Mouse (Mus musculus): ENCODE measurements around the gene Gprc5a.

The Gprc5a gene

DNA sequence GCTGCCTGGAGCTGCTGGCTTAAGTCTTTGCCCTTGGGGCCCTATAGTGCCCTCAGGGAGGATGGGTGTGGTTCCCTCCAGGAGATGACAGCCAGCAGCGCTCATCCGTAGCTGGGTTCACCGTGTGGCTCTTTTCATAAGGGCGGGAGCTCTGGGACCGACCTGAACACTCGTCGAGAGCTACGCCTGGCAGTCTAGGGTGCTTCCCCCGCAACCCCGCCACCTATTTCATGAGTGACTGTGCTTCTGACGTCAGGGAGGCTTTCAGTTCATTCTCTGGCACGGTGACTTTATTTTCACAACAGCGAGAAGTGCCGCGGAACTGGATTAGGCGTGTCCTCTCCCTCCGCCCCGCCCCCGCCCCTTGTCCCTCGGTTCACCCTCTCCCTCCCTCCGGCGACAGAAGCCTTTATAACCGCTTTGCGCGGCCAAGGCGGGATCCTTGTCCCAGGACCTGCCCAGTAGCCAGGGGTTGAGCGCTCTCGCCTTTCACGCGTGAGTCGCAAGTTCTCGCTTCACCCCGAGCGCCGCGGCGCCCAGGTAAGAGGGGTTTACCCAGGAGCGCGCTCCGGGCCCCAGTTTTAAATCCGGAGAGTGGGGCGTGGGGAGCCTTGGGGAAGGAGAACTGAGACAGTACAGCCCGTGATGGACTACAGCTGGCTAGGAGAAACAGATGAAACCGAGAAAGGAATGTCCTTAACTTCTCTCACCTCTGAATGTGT, at the start of gene Gprc5a:
Gene Gprc5a, plus strand, starts transcription at position 416 of the 722 bp plus-strand sequence.
- peak in 1 of 2 experiments; percentile 41 for DNase-seq (ENCODE audit: low spot score in 2 of 2)

DNA sequence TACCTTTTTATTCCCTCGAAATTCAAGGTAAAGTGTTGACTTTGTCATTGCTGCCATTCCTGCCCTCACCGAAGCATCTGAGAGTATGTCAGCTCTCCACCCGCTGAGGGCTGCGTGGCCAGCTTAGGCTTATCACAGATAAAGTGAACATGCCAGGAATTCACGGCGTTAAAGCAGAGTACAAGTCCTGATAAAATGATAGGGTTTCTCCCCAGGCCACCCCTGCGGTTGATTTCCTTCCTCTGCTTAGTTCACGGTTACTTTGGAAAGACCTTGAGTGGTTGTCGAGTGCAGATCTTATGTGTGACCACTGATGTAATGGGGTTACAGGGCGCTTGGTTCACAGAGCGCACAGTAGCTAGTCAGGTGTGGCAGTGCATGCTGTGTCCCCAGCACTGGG, 48.2 kb upstream of the Gprc5a start:
- DNase-seq (ENCODE audit: low spot score in 2 of 2), result no peak

DNA sequence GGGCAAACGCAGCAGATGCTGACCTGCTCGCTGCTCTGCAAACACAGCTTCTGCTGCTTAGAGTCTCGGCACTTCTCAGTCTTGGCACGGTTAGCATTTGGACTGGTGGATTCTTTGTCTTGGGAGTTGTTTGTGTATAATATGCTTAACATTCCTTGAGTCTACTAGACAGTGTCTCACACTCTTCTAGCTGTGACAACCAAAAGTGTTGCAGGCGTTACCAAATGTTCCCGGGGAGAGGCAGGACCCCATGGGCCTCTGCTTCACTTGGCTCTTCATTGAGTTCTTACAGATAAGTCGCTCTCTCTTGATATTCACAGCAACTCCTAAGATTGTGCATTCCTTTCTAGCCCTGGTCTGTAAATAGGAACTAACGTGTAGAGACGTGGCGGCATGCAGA, 45.9 kb upstream of the Gprc5a start:
- no peak for DNase-seq (ENCODE audit: low spot score in 2 of 2)

DNA sequence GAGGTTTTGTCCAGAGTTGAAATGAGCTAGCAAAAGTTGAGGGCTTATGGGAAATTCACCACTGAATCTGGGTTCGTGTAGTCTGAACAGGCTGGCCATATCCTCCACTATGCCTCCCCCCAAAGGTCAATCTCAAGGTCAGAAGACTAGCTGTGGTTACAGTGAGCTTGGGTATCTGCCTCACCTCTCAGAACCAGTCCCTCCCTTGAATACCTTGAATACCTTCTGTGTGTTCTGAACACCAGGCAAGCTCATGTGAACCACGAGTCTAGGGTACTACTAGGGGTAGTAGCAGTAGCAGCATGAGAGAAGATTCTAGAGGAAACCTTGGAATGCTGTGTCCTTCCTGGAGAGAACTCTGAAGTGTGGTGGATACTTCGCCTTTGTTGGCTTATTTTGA, 43.8 kb upstream of the Gprc5a start:
- no peak for DNase-seq (ENCODE audit: low spot score in 2 of 2)

DNA sequence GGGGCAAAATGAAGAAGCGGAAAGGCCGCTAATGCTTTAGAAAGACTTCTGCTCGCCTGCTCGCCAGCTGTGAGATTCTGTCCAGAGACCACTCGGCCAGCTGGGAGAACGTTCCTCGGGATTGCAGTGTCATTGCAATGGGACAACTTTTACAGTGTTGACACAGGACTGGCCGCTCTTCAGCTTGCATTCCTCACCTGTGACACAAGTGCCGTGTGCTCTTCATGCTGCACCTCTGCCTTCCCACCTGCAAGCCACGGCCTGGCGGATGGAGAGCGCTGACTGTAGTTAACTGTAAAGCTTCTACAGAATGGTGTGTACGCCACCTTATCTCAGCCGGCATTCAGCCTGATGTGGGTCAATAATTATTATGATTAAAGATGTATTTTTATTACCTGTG, 42.1 kb upstream of the Gprc5a start:
- no peak for DNase-seq (ENCODE audit: low spot score in 2 of 2)

DNA sequence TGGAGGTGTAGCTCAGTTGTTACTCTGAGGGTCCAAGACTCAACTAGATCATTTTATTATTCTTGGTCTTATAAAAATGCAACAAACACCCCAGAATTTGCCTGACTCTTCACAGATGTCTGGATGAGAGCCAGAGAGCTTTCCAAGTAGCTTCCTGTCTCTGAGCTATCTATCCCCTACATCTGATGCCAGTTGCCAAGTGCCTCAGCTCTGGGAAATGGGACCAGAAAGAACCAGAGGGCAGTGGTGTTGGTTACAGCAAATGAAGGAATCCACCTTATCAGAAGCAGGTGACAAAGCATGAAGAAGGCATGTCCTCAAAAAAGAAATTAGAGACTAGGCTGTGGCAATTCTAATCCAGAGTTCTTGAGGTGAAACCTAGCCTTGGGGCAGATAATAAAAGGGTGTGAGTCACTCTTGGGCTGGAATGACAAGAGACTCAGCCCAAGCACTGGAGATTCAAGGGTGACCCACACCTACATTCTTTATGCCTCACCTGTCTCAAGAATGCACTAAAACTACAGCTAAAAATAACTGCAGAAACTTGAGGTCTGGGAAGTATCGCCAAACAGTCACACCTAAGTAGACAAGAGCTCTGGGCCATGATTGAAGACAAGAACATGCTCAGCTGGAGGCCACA, 40.5 kb upstream of the Gprc5a start:
- no peak for DNase-seq (ENCODE audit: low spot score in 2 of 2)

DNA sequence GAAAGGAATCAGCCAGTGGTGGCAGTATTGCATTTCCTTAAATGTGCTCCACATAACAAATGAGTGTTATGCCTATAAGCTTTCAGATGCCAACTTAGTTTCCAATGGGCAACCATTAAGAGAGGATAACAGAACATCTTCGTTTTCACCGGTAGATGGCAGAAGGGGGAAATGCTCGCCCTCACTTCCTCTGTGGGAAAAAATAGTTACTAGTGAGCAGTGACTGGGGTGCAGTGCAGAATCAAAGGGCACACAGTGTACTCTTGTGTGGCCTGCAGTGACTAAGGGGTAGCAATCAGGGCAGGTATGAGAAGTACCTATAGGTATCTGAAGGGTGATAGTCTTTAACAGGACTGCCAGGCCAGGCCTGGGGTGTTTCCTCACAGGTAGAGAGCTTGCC, 39.2 kb upstream of the Gprc5a start:
- DNase-seq (ENCODE audit: low spot score in 2 of 2), result peak in 1 of 2 experiments; percentile 22

DNA sequence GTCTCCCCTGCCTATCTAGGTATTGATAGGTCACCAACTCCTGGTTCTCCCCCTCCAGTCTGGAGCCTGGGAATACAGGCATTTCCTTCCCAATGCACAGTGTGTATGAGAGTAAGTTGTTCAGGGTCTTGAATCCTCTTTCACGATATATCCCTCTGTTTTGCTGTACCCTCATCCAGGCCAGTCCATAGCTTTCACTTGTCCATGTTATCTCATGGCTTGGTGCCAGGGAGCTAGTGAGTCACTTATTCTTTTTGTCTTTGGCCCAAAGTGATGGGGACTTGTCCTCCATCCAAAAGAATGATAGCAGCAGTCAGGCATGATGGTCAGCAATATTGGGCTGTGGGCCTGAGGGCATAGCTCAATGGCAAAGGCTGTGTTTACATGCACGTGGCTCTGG, 38.7 kb upstream of the Gprc5a start:
- DNase-seq (ENCODE audit: low spot score in 2 of 2), result no peak

DNA sequence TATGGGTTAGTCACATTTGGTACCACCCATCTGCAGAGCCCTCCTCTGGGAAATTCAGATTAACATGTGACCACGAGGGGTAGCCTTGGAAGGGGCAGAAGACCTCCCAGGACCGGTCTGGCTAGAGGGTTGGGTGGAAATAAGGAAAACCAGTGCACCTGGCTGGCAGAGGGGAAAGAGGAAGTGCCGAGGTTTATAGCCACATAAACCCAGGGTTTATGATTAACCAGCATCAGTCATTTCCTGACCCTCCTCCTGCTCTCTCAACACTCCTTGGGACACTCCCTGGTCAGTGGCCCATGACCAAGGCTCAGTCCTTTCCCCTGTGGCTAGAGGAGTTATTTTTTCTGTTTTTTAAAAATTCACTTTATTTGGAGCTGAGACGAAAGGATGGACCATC, 36.2 kb upstream of the Gprc5a start:
- no peak for DNase-seq (ENCODE audit: low spot score in 2 of 2)

DNA sequence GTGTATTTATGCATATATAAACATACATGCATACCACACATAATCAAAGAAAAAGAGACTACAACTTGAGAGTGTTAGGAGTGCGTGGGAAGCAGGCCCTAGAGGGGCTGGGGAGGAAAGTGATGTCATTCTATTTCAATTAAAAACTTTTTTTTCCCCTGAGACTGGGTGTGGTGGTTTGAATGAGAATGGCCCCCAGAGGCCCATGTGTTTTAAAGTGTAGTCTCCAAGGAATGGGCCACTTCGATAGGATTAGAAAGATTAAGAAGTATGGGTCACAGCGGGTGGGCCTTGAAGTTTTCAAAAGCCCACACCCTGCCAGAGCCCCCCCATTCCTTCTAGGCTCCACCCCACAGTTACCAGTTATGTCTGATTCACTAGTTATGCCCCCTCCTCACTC, 26.8 kb upstream of the Gprc5a start:
- DNase-seq (ENCODE audit: low spot score in 2 of 2), result no peak

DNA sequence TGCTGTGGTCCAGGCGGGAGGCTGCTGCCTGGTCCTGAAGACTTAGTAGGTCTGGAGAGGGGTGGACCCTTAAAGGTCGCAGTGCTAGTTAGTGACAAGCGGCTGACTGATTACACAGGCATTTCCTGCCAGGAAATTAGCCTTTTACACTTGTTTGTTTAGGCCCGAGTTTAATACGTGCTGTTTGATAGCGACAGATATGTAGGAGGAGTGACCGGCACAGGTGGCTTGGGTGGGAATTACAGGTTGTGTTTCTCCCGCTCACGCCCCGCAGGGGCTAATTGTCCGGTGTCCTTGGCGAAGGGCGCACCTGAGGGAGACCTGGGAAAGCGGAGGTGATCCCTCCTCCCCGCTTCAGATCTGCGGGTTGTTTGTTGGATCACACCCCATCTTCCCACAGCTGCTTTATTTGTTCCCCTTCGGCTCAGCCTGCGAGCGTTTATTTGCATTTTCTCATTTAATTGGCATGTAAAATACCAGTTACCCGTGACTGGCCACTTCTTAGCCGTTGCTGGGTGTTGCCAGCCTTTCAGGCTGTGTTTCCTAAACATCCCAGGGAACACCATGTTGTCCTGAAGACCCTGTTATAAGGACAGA, 25.1 kb upstream of the Gprc5a start:
- no peak for DNase-seq (ENCODE audit: low spot score in 2 of 2)

DNA sequence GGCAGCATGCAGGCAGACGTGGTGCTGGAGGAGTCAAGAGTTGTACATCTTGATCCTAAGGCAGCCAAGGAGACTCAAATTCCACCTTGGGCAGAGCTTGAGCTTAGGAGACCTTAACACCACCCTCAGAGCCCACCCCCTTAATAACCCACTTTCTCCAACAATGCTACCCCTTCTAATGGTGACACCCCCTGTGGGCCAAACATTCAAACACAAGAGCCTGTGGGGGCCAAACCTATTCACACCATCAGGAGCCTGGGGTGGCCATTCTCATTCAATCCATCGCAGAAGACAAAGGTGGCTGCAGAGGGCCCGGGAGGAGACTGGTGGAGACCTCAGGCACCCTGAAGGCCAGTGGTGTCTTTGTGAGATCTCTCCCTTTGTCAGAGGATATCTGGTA, 23.5 kb upstream of the Gprc5a start:
- no peak for DNase-seq (ENCODE audit: low spot score in 2 of 2)

DNA sequence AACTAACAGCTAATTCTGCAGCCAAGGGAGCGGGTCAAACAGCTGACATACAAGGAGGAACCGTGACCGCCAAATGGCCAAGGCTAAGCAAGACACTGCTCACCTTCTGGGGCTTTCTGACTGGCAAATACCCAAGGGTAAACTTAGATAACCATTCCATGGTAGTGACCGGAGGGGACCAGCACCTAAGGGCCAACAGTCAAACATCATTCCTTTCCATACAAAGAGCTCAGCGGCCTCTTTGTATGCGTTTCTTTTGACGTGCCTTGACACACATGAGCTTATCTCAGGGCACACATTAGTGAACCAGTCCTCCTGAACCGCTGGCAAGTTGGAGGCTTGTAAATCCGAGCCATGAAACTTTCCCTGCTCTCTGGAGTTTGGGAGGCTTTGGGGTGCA, 18.2 kb upstream of the Gprc5a start:
- DNase-seq (ENCODE audit: low spot score in 2 of 2), result no peak

DNA sequence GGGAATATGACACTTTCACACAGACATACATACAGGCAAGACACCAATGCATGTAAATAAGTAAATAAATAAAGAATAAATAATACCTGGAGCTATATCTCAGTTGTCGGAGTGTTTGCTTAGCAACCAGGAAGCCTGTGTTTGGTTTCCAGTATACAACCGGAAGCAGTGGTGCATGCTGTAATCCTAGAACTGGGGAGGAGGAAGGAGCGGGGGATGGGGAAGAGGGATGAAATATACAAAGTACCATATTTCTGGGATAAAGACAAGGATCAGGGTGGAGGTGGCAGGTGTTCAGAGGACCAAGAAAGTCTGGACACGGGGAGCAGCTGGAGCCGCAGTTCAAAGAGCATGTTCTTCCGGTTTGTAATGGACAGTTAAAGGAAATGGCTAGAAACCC, 16.9 kb upstream of the Gprc5a start:
- DNase-seq (ENCODE audit: low spot score in 2 of 2), result no peak

DNA sequence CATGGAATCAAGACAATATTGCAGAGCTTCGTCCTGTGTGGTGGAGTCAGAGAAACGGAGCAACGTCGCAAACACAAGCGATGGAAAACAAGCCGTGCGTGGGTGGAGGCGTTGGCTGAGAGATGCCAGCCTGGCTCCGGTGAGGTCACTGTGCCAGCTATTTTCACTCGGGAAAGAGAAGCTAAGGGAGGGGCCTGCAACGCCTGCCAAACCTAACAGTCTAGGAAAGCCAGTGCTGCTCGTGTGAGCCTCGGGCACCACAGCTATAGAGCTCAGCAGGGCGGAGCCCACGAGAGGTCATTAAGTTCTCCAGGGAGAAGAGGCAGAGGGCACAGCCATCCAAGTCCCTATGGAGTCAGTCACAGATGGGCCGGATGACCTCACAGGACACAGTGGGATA, 16.5 kb upstream of the Gprc5a start:
- no peak for DNase-seq (ENCODE audit: low spot score in 2 of 2)

DNA sequence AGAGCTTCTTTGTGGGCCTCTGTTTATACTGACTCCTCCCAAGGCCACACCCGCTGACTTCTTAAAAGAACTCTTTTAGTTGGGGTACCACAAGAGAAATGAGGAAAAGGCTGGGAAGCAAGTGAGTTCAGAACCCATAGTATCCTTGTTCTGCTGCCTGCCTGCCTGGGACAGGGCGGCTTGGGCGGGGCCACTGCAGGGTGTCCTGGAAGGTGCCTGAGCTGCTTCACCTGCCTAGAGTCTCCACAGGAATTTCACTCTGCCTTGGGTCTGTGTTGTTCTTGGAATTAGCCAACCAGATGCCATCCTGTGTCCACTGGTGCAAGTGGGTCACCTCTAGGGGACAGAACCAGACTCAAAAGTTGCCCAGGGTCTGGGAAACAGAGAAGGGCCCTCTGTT, 11.7 kb upstream of the Gprc5a start:
- no peak for DNase-seq (ENCODE audit: low spot score in 2 of 2)

DNA sequence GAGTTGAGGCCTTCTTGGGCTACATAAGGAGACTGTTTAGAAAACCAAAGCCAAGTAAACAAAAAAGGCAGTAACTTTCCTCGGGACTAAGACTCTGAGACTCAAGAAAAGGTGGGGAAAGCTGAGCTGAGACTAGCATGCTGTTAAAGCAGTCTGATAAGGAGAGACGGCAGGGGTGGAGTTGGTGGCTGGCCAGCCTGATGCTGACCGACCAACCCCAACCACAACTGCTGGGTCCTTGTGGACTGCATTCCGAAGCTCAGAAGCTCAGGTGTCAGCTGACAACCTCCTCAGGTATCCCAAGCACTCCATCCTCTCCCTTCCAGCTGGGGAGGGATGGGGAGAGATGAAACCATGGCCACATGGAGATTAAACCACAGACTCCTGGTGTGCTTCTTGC, 9.6 kb upstream of the Gprc5a start:
- DNase-seq (ENCODE audit: low spot score in 2 of 2), result no peak

DNA sequence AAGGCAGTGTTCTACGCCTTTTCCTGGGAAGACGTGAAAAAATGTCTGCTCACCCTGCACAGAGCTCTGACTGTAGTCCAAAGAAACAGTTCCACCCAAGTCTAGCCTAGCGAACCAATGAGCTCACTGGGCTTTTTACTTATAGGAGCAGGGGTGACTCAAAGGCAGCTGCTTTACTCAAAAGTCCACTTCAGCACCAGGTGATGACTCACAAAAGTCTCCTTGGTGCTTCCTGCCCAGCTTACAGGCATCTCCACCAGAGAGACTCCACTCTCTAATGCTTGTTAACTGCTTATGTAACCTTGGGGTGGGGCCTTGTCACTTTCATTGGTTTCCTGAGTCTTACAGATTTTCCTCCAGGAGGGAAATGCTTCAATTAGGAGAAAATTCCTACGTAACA, 4.7 kb upstream of the Gprc5a start:
- no peak for DNase-seq (ENCODE audit: low spot score in 2 of 2)

DNA sequence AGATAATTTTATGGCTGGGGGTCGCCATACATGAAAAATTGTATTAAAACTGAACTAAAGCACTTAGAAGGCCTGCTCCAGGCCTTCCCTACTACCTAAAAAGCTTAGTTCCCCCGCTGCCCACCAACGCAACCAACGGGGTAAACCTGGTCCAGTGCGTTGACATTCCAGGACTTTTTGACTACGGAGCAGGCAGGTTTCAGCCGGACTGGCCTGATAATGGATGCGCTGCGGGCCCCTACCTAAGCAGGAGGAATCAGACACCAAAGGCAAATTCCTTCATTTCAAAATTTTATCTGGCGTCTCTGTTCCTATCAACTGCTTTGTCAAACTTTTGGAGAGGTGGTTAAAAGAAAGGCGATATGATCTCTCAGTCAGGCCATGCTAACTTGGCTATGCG, 830 bp upstream of the Gprc5a start:
- DNase-seq (ENCODE audit: low spot score in 2 of 2), result no peak

DNA sequence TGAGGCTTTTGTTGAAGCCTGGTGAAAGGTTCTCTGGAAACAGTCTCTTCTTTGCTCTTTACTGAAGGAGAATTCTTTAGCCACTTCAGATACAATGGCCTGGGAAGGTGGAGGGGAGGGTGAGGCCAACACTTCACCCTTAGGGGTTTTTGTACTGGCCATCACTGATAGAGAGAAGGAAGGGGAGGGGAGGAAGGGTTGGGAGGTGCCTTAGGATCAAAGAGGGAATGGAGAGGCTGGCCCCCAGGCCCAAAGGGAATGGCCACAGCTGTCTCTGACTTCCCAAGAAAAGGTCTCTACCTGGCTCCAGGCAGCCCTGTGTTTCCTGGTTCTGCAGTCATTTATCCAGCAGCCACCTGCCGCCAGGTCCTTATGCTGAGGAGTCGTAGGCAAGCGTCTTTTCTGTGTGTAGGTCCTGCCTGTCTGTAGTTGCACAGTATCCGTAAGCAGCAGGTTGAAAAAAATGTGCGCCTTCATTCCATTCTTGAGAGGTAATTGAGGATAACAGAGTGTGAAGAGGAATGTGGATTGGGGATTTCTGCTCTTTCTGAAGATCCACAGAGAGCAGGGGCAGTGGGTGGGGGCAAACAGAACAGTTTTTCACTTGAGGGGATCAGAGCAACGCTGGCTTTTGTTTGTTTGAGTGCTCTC, 1.5 kb downstream of the Gprc5a start:
- no peak for DNase-seq (ENCODE audit: low spot score in 2 of 2)

DNA sequence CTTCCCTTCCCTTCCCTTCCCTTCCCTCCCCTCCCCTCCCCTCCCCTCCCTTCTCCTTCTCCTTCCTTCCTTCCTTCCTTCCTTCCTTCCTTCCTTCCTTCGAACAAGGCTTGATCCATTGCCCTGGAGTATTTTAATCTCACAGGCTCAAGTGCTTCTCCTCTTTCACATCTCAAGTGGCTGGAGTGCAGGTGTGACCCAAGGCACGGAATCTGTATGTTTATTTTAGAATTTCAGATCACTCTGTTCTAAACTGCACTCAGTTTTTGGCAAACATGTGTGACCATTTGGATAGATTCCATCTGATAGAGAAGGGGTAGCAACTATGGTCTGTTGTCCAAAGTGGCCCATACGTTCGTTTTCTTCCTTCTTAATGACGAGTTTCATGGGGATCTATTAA, 2.8 kb downstream of the Gprc5a start:
- no peak for DNase-seq (ENCODE audit: low spot score in 2 of 2)

DNA sequence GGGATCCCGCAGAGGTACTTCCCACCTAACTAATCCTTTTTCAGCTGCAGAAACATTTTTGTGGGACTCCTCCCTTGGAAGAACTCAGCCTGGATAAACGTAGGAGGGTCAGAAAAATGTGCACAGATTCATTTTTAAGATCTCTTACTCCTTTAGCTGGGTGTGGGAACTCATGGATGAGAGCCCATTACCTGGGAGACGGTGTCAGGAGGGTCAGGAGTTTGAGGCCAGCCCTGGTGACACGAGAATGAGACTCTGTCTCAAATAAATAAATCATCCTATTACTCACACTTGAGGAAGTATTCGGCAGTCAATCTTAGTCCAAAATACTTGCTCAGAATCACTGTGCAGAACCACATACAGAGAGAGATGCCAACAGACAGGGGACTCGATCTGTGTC, 4.4 kb downstream of the Gprc5a start:
- no peak for DNase-seq (ENCODE audit: low spot score in 2 of 2)

DNA sequence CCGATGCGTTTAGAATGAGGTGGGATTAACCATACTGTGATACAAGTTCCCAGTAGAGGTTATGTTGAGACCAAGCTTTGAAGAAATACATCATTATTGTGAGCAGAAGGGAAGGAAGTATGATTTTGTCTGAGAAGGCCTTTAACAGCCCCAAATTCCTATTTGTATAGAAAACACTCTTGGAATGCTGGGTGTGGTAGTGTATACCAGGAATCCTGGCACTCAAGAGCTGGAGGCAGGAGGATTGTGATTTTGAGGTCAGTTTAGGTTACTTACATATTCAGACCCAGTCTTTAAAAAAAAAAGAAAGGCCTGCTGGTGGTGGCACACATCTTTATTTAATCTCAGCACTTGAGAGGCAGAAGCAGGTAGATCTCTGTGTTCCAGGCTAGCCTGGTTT, 4.9 kb downstream of the Gprc5a start:
- DNase-seq (ENCODE audit: low spot score in 2 of 2), result no peak
